Mouse (Mus musculus) megakaryocyte, adult 5-6 weeks (primary cell): ENCODE measurements at regions not wholly inside any gene's neighbourhood (a gene's known extent, or its start where the extent isn't known, plus 50 kb on each side); places are given as distances from the start of the nearest gene placed in this dataset.
A peak's percentile ranks its signal among the peaks of the same experiment; 100 is the strongest.

Source experiments
- ATAC-seq: 2 replicates; pipeline ENCODE4 v1.8.0; 2016; ENCODE audit warnings: mild to moderate bottlenecking, inconsistent platforms; ENCODE audit not compliant: poor library complexity, severe bottlenecking

DNA sequence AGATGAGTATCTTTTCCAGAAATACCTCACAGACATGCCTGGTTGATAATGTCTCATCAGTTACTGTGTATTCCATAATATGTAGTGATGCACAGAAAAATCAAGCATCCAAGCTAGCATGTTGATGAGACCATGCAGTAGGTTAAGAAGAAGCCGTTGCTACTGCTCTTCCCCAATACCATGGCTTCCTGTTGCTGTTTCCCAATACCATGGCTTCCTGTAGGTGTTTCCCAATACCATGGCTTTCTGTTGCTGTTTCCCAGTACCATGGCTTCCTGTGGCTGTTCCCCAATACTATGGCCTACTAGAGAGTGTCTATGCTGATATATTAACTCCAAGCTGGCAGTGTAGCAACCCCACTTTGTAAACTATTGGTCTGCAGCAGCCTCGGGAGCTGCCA, 253.7 kb downstream of the Stim2 start:
- peak; percentile 54 for ATAC-seq

DNA sequence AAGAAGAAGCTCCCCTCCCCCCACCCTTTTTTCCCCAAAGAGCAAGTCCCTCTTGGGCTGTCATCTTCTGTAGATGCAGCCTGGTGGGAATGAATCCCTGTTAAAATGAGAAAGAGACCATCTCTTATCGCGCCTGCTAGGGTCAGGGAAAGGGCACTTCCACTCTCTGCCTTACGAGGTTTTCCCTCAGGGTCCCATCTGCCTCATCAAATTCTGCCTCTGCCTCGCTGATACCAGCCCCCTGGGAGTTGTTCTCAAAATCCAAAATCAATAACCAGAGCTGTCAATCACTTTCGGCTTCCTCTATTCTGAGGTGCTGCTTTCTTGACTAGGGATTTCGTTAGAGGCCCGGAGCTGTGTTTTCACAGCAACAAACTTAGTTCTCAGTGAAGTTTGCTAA, 255.7 kb downstream of the Stim2 start:
- ATAC-seq: no peak

DNA sequence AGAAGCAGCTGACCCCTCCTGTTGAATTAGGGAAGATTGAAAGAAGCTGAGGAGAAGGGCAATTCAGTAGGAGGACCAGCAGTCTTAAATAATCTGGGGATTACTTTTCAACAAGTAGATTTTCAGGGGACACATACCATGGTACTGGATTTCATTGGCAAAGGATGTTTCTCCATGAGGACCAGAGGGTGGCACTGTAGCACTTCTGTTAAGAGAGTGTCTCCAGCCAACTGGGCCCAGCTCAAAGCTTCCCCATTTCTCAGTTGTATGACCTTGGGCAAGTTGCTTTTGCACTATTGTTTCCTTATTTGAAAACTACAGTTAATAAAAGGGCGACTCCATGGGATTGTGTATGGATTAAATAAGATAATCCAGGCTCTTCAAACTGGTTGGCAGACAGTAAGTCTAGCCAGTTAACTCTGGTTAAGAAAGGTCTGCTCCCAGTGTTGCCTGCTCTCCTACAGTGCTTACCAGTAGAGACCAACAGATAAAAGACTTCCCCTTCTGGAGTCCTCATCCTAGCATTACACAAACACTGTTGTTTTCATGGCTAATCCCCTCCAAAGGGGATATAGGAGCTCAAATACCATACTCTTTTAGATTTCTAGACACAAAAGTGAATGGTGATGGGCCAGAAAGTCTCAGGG, 259.9 kb downstream of the Stim2 start:
- peak; percentile 66 for ATAC-seq

DNA sequence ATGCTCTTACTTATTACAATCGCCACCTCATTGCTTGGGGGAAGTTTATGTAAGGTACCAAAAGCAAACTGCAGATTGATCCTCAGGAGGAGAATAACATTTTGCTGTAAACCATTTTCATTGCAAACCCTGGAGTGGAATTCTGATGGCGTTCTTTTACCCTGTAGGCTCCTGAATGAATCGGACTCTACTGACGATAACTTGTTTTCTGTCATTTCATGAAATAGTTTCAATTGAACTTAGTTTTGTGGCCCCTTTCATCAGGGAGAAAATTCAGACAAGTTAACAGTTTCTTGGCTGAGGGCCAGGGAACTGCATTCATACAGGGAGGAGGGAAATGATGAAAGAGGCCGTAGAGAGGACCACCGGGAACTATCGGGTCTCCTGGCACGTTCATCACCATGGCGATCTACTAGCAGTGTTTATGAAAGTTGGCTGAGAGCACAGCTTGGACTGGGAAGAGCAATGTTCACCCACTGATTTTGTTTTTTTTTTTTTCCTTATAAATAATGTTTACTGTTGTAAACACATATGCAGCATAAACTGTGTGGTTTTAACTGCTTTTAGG, 266.7 kb downstream of the Stim2 start:
- ATAC-seq: no peak

DNA sequence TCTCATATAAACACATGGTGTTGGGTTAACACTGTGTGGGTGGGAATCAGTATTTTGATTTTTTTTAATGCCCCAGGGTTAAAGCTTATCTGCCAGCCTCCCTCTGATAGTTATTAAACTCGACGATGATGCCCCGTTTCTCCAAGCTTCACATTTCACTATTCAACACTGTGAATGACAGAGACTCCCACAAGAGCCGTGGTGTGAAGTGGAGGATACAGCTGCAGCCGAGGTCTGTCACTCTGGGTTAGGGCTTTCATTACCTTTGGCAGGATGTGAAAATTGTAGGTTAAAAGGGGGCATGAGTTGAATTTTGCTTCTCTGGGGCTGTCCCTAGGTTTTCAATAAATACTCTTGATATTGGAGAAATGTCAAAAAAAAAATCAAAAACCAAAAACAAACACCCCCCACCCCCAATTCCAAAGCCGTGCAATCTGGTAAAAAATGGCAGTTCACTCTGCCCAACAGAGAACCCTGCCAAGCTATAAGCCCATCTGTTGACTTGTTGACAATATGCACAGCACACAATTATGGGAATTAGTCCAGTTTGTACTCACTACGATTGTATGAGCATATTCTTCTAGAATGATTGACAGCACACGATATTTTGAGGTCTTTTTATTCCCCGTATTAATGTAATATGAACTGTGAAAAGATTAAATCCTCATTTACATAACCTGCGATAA, 269.7 kb downstream of the Stim2 start:
- ATAC-seq: no peak

DNA sequence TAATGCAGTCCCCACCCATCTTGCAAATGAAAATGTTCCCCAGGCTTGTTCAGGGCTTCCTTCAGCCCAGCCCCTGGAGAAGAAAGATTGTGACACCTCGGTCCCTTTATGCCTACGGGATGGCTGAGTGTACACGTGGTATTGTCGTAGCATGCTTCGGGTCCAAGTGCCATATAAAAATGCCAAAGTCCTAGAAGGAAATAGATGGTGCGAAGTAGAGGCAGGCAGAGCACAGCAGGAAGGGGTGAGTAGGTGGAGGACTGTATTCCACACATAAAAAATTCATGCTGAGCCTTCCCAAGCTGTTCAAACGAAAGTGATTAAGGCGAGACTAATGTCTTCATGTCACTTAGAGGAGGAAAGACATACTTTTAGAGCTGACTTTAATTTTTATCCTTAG, 281.1 kb downstream of the Stim2 start:
- ATAC-seq: no peak

DNA sequence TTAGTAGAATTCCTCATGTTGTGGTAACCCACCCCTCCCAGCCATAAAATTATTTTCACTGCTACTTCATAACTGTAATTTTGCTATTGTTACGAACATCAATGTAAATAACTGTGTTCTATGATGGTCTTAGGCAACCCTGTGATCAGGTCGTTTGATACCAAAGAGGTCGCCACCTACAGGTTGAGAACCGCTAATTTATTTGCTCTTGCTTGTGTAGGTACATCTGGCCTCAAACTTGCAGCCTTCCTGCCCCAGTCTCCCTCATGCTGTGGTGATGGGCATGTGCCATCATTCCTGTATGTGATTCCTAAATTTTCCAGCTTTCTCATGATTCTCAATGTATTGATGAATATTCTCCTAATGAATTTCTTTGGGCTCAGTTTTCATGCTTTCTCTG, 282.4 kb downstream of the Stim2 start:
- ATAC-seq: no peak

DNA sequence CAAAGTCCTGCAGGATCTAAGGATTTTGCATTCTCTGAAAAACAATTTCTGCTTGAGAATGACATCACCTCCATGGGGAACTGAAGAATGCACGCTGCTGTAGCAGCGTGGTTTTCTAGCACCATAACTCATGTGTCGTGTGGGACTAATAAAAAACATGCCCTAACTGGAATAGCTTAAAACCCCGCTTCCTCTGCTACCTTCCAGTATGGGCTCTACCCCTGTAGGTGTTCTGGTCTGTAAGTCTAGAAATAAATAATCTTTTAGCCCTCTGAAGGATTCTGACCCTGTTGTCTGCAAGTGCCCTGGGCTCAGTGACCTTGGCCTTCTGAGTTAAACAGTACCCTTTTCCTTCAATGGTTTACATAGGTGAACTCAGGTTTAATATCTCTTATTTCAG, 282.8 kb downstream of the Stim2 start:
- no peak for ATAC-seq

DNA sequence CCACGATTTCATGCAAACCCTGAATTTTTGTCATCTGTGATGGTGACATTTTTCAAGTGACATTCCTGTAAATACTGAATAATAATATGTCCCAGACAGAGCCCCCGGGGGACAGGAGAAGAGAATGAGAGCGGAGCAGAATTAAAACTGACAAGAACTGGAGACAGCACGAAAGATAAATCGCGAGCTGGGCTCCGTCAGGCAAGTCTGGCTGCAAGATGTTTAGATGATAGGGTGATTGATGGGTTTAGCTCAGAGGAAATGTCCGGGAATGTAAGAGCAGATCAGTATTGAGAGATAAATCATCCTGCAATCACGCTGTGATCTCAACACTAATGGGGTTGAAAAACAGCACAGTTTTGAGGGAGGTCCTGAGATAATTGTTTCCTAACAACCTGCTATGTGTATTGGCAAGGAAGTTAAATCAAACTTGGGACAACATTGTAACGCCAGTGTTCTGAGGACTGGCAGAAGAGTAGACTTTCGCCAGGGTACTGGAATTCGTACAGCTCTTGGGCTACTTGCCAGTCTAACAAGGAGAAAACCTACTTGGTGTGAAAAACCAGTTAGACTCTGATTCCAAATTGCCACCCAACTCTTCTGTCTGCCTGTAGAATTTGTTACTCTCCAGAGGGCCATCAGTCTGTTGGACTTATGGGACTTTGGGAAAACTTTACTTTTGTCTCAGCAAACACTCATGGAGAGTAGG, 292.2 kb downstream of the Stim2 start:
- ATAC-seq: no peak

DNA sequence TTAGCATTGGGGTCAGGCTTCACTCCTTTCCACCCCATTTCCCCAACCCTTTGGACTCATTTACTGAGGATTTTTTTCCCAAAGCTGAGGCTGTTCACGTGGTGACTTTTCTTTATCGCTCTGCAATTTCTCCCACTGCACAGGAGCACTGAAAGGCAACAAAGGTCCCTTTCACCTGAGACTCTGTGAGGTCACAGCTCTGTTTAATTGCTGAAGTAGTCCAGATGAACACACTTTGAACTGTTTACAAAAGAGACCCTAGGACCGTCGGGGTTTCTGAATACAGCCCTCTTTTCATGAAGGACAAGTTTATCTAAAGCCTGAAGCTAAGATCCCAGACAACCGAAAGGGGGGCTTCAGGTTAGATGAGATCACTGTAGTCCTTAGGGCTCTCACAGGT, 293.6 kb downstream of the Stim2 start:
- no peak for ATAC-seq

DNA sequence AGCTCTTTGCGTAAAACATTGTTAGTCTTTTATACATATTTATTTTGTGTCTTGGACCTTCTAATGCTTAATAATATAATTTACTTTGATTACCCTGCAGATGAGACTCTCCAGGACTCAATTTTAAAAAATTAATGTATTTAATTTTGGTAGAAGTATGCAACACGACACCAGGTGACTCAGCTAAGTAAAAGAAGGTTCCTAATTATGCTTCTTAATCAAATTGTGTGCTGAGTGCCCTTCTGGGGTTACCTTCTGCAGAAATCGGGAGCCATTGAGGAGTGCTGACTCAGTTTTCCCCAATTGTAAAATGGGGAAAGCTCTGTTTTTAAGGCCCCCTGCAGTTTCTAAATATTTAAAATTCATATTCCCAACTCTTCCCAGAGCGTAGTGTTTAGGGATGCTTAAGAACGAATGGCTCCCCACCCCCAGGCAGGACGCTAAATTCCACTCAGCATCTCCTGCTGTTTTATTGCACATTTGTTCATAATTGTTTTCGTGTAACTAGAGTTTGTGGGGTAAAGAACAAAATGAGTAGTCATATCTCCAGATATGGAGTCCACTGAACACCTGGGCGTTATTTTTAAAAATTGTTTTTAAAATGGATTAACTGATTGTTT, 315.5 kb downstream of the Stim2 start:
- ATAC-seq: no peak

DNA sequence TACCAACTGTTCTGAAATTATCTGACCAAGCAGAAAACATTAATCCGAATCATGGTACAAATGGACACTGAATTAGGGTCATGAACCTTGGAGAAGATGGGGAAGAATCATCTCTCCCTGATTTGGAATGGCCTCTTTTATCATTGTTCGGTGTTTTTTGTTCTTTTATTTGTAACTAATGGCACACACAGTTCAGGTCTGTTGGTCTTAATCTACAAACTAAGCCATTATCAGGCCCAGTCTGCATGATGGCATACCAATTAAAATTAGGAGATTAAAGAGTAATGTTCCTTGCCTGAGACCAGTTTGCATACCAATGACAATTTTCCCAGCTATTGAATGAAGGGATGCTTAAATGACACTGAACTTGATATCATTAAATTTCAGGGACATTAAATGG, 332.1 kb downstream of the Stim2 start:
- ATAC-seq: no peak

DNA sequence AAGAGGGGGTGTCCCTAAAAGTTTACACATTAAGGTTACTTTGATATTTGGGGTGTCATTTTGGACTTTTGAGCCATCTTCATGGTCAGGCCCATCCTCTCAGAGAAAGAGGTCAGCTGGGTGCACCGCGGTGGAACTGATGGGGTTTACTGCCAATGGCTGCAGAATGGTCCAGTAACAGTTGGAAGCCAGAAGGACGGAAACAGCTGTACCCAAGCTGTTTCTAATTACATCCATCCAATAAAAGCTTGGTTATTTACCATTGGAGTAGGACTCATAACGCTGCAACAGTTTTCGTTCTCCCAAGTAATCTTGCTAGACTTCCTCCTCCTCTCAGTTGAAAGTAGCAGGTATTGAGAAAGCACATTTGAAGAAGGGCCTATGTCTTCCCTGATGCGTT, 344.7 kb downstream of the Stim2 start:
- ATAC-seq: no peak

DNA sequence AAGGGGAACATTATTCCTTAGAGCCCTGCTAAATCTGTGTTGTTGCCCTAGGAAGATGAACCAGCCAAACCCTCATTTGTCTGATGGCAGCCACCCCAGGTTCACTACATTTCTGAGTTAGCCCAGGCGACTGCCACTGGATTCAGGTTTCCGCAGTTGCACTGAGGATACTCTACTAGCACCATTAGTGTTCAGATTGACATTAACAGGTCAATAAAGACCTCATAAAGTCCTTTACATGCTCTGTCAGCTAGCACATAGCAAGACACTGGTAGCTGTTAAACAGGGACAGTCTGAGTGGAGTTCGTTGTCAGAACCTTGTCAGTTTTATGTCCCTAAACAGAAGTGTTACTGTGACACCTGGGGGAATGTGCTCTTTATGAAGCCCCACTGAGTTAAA, 345.1 kb downstream of the Stim2 start:
- ATAC-seq: no peak

DNA sequence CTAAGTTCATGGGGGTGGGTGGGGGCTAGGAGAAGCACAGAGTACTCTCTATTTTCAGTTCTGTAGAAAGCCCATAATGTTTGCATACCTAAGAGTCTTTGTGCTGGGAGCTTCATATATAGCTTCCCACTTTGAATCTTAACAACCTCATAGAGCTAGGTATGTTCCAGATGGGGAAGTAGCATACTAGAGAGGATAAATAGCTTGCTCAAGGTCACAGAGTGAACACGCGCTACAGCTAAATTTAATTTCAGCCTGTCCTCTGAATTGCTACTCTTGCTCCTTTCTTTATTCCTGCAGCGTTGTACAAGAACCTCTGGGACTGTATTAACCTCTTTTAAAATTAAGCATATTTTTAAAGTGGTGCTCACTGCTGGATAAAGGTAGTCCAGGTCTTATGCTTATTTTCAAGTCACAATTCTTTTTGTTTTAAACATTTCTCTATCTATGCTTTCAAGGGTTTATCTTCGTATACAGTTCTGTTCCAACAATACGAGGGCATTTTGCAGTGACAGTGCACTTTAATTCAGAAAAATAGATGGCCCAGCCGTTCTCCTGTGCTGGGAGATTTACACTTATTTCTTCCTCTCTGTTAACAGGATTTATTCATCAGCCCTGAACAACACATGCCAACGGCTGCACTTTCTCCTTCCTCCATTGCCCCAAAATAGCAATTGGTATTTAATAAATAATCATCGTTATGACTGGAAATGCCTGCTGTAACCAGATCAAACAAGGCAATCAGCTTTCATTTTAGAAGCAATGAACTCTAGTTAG, 350.7 kb downstream of the Stim2 start:
- ATAC-seq: no peak

DNA sequence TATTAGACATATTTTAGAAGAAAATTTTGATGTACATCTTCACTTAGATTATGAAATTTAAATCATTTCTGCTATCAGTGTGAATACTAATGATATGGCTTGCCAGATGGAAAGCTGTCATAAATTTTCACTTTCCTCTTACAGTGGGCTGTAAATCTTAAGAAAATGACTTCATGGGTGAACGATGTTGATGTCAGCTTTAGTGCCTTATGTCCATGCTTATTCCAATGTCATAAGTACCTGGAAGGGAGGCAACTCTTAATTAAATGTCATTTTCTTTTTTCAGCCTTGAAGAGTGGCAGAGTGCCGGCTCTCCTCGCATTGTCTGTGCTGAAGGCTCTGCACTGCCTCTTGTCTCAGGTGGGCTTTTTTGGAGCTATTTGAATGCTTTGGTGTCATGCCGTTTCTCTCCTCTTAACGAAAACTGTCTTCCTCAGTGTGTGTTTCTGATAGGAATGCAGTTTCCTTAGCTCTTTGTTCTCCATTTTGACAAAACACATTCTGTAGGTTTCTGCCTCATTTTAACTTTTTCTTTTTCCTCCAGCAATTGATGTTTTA, 351.6 kb downstream of the Stim2 start:
- no peak for ATAC-seq

DNA sequence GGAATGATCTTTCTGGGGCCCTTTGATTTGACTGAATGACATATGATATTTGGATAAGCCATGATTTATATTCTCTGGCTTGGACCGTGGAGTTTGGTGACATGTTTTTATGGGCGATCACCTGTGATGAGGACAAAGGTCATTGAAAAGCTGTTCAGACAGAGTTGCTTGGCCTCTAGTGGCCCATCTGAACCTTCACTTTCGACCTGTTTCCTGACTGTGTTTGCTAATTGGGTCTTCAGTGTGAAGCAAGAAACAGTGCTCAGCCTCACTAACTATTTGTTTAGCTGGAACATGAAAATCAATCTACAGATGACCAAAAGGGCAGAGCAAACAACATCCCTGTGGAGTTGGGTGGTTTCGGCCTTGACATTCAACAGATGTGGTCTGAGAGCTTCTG, 357.8 kb downstream of the Stim2 start:
- no peak for ATAC-seq

DNA sequence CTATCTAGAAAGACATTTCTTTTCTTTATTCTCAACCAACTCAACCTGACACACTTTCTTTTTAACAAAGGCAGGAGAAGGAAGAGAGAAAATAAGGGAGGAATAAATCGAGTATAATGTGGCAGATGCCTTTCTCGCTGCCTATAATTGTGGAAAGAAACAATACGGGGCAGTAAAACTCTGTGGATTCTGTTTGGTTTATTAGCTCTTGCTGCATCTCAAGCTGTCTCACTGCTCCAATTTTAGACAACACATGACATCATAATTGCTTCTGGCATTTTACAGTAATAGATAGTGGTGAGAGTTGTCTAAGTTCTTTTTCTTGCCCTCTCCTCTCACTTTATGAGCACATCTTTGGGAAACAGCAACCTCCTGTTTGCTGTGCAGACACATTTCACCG, 359.2 kb downstream of the Stim2 start:
- no peak for ATAC-seq

DNA sequence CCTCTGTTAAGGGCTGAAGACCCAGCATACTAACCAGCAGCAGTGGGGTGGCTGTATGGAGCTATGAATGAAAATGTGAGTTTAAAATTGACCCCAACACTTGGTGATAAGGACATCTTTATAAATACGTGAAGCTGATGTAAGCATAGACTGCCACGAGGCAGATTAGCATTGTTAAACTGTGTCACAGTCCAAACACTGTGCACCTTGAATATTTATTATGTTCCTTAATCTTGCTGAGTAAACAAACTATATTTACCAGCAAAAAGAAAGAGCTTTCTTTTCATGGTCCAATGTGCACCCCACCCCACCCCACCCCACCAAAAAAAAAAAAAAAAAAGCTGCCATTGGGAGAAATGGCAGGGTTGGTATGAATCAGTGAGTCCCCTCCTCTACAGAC, 359.9 kb downstream of the Stim2 start:
- no peak for ATAC-seq
